Mouse (Mus musculus): ENCODE results near the gene Nmt2. TPM values are rescaled to one million over a fixed set of nuclear protein-coding genes. Genes with fewer than 3 reads are reported as not detected.

Nmt2 gene
- total RNA-seq, 2 experiments from 2014 or later, result 49.0 to 55.3 TPM

DNA sequence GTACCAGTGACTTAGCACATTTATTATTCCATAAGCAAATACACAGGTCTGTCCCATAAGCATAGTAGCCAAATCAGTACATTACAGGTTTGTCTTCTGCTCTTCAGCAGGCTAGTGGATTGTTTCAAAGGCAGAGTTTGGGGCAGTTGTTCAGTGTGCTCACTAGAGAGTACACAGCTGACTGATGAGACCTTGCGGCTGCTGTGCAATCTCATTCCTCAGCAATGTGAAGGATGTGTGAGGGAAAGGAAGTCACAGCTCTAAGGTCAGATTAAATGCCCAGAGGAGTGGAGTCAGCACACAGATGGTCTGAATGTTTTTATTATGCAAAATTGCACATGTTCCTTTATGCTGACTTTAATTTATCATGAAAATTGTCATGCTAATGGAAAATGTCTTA is 42.5 kb downstream of the Nmt2 start:
- no peak for DNase-seq

DNA sequence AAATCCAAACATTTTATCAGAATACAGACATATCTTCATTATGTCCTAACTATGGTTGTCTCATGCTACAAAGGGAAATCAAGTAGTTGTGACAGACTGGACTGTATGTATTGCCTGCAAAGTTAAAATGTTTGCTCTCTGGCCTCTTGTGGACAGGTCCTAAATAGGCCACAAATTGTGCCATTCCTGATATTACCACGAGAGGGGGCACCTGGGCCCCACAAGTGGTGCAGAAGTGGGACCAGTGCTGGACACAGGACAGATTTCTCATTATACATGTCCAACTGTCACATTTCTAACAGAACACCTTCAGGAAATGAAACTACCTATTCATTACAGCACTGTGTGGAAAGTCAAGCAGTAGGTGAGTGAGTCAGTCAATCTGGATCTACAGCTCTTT is 43.3 kb downstream of the Nmt2 start:
- peak; percentile 84 for DNase-seq

GRCm38 (mm10) chr2:3331071-3331703 is 47.2 kb downstream of the Nmt2 start:
- no peak for DNase-seq

DNA sequence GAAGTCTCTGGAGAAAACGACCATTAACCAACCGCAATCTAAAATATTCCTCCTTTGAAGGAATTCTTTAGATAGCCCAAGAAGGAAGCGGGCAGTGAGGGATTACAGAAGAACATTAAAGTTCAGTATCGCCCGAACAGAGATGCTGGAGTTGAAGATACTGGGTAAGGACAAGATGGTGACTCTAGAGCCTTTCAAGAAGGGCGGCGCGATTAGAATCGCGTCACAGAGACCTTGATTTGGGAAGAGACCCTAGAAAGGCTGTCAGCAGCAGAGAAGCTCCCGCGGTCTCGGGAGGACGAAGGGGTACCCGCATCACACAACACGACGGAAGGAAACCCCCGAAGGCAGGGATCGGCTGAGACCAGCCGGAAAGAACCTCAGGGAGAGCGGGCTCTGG is 48.0 kb downstream of the Nmt2 start:
- no peak for DNase-seq

GRCm38 (mm10) chr2:3332484-3333242 is 48.7 kb downstream of the Nmt2 start, which contains the start of gene Rpp38:
Rpp38 (minus strand) TSS chr2:3332643.
- peak; percentile 97 for DNase-seq

- no peak for DNase-seq
Measured at GRCm38 (mm10) chr2:3333761-3334160, 49.7 kb downstream of the Nmt2 start.

DNA sequence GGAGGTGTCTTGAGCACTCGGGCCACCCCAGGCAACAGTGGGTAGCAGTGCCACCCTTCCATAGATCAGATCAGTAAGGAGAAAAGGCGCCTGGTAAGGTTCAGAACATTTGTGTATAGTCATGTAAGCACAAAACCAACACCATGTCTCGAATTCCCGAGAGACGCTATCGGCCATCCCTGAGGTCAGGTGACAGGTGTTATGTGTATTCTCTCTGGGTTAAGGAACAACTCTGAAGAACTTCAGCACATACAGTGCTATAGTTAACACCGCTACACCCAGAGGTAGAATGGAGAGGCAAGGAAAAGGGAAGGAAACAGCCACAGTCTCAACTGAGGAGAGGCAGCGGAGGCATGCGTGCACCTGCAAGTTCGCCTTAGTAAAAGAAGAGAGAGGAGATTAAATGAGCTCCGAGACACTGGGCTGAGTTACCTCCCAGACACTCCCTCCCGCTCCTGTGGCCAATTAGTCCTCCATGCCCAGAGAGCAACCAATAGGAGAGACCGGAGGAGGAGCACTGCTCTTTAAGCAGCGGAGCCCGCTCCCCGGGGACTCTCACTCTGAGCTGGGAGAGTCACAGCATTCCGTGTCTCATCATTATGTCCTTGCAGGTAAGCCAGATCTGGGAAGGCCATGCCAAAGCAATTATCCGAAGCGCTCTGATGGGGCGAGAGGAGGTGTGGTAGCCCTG is 51.7 kb downstream of the Nmt2 start, which contains the start of gene Acbd7:
TSS of gene Acbd7 (plus strand) at position 558 of the 691 bp plus-strand sequence.
- peak; percentile 81 for DNase-seq

DNA sequence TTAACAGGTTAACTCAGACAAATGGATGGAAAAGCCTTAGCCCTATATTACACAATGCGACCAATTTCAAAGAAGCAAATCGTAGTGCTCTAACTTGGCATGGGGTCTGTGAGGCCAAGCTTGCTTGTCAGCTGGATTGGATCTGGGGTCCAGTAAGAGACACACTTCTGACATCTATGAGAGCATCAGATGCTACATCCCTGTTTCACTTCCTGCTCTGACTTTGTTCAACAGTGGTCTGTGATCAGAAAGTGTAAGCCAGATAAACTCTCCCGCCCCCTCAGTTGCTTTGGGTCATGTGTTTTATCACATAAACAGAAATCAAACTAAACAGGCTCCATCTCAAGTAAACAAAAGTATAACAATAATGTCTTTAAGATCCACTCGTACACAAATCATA is 64.4 kb downstream of the Nmt2 start:
- no peak for DNase-seq

- DNase-seq, result peak; percentile 16
Measured at GRCm38 (mm10) chr2:3348919-3349318, 64.9 kb downstream of the Nmt2 start.

GRCm38 (mm10) chr2:3353160-3353559 is 69.1 kb downstream of the Nmt2 start:
- DNase-seq, result no peak

- no peak for DNase-seq
Measured at GRCm38 (mm10) chr2:3355793-3356192, 71.8 kb downstream of the Nmt2 start.

- DNase-seq, result no peak
Measured at GRCm38 (mm10) chr2:3356311-3356710, 72.3 kb downstream of the Nmt2 start.

GRCm38 (mm10) chr2:3357887-3358286 is 73.9 kb downstream of the Nmt2 start:
- DNase-seq, result no peak

- no peak for DNase-seq
Measured at GRCm38 (mm10) chr2:3361067-3361466, 77.1 kb downstream of the Nmt2 start.

DNA sequence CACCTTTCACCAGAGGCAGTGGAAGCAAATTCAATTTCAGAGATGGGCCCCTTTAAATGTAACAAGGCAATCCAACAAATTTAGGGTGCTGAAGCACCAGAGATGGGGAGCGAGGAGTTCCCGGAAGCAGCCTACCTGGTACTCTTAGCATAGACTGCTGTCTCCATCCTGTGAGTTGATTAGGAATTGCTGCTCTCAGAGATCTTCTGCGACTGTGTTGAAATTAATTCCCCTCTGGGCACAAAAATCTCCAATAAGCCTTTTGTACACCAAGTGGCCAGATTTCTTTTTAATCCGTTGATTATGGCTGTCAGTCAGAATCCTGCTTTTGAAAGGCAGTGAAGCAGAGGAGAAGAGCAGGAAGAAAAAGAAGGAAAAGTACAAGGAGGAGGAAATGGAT is 81.1 kb downstream of the Nmt2 start:
- DNase-seq, result no peak

Other genes with a start within 250 kb of the Nmt2 start
- gene Fam171a1, start 170.0 kb upstream of the Nmt2 start, total RNA-seq (2021), result 10 to 100 TPM; 26.0 to 31.5 TPM
- gene Rpp38, start 48.4 kb downstream of the Nmt2 start, total RNA-seq (2021), result 10 to 100 TPM in 1 of 2 experiments, 1 to 10 TPM in 1; 9.6 to 16.8 TPM
- gene Acbd7, start 52.0 kb downstream of the Nmt2 start, total RNA-seq (2021), result under 1 TPM in 1 of 2 experiments, not detected in 1; 0.64 TPM
- under 1 TPM in 1 of 2 experiments, not detected in 1; 0.24 TPM for gene Olah, start 113.0 kb downstream of the Nmt2 start, total RNA-seq (2021)
- under 1 TPM; 0.73 to 0.99 TPM for gene Meig1, start 138.4 kb downstream of the Nmt2 start, total RNA-seq (2021)
- gene Dclre1c, start 139.9 kb downstream of the Nmt2 start, total RNA-seq (2021), result 1 to 10 TPM; 6.1 to 8.7 TPM
- gene Suv39h2, start 190.8 kb downstream of the Nmt2 start, total RNA-seq (2021), result 1 to 10 TPM; 1.8 to 2.4 TPM
- 1 to 10 TPM; 2.3 to 4.0 TPM for gene Gm45902, start 228.6 kb downstream of the Nmt2 start, total RNA-seq (2021)
- 10 to 100 TPM; 38.9 to 50.3 TPM for gene Hspa14, start 228.6 kb downstream of the Nmt2 start, total RNA-seq (2021)
- 1 to 10 TPM; 2.3 to 3.3 TPM for gene Cdnf, start 228.8 kb downstream of the Nmt2 start, total RNA-seq (2021)